ENCODE assay signal across 9 mouse cellular contexts in genomic region chr19:36111054-36111895, GRCm38 (mm10). TPM values are rescaled to one million over a fixed set of nuclear protein-coding genes. Genes with fewer than 3 reads are reported as not detected.
A peak's percentile ranks its signal among the peaks of the same experiment; 100 is the strongest.
DNase-seq lines count a peak whose midpoint lies in the region; ATAC-seq and TF ChIP-seq lines count a peak whose summit lies in the region.
"Had no signal": no experiment of that assay in that cellular context is flagged by ENCODE, and none has a peak within 500 bp of the region (broad histone marks: within the 10 kb centered on the region; RNA-seq: fewer than 3 reads in every experiment).

No protein-coding gene starts in this region.

- WGBS in kidney, embryonic 15.5 days = 29% methylated on average over 7 of the region's 7 CpGs

- H3K4me1 ChIP-seq in kidney, embryonic 15.5 days = peaks cover 7% of the 10 kb centered on the region; the same call in 1 of the 2 replicates
- H3K4me1 ChIP-seq in ES-E14 (ENCODE audit: control insufficient read depth in 2 of 2, insufficient read depth in 2 of 2, low read length in 2 of 2, poor library complexity in 1 of 2) = peaks cover 0 to 2% of the 10 kb centered on the region in 2 experiments; a peak in 1 of 4 replicates

- no peak for DNase-seq in kidney, postnatal 4 days
- peak; percentile 56 for DNase-seq in ES-E14 (ENCODE audit: low read depth, low spot score)
- DNase-seq in embryo, embryonic 9.5 days (ENCODE audit: extremely low spot score) = peak; percentile 84
- DNase-seq in hindlimb bud, embryonic 11.5 days (ENCODE audit: extremely low spot score, low read depth, low spot score) = peak; percentile 44
- peak; percentile 26 for DNase-seq in retina, adult 2 months (ENCODE audit: low read depth, low spot score)
- no peak for DNase-seq in spleen, postnatal 10 days (ENCODE audit: low spot score in 2 of 2)
- DNase-seq in left cerebral cortex, adult 8-10 months (ENCODE audit: low spot score in 2 of 2) = no peak

- H3K9ac ChIP-seq in kidney, embryonic 15.5 days = no peak overlapping the region
- H3K9ac ChIP-seq in ES-E14 (ENCODE audit: insufficient read depth, low read depth, low read length, poor library complexity, severe bottlenecking) = no peak overlapping the region

- no peak overlapping the region for H3K4me3 ChIP-seq in kidney, embryonic 15.5 days (replicated peaks)
- H3K4me3 ChIP-seq in ES-E14 (ENCODE audit: insufficient read depth in 1 of 2, low read depth in 1 of 2, low read length in 2 of 2, poor library complexity in 1 of 2, severe bottlenecking in 1 of 2) = no peak overlapping the region

- H3K36me3 ChIP-seq in kidney, embryonic 15.5 days = no peaks in the 10 kb centered on the region
- H3K36me3 ChIP-seq in ES-E14 (ENCODE audit: control insufficient read depth, insufficient read depth, low read length, poor library complexity, severe bottlenecking) = no peaks in the 10 kb centered on the region

- H3K9me3 ChIP-seq in kidney, embryonic 15.5 days (replicated peaks) = no peaks in the 10 kb centered on the region
- no peaks in the 10 kb centered on the region for H3K9me3 ChIP-seq in ES-E14 (ENCODE audit: control insufficient read depth, insufficient read depth, low read depth, low read length)

- H3K4me2 ChIP-seq in kidney, embryonic 15.5 days = peak overlapping the region; percentile 20; the same call in 1 of the 2 replicates

- in situ Hi-C loops in ES-E14 (cut with MboI; ENCODE audit: low sequenced_read_pairs in 2 of 2, unreplicated experiment in 2 of 2) = loop anchor here in 1 of 2 experiments (25.0 kb wide), 1 partner anchor 326 kb away; no protein-coding TSS in a partner anchor

- peak; percentile 82 for ATAC-seq in kidney, embryonic 15.5 days (replicated peaks; ENCODE audit: low FRiP score)

- no peak overlapping the region for H3K27ac ChIP-seq in kidney, embryonic 15.5 days
- no peak overlapping the region for H3K27ac ChIP-seq in ES-E14 (ENCODE audit: insufficient read depth, low read depth, low read length, poor library complexity, severe bottlenecking)
- H3K27ac ChIP-seq: macrophage had no signal

- H3K27me3 ChIP-seq in kidney, embryonic 15.5 days = peaks cover 14% of the 10 kb centered on the region; the same call in 1 of the 2 replicates

TF ChIP-seq in ES-E14, 5 proteins besides CTCF, POLR2A, EP300 and RAD21:
- peak; percentile 33; the same call in 1 of the 2 replicates for TF ChIP-seq ZC3H11A (IDR thresholded peaks at IDR 0.05; ENCODE audit: borderline replicate concordance, low read depth, low read length)
- no peak for TF ChIP-seq ZNF384 (IDR thresholded peaks at IDR 0.05; ENCODE audit: low read depth, low read length)

RNA-seq across cellular contexts. Expression of gene Ankrd1, which starts 8.6 kb away (rescaled TPM):
- 0.51 and 0.71 TPM in 2 replicates for polyA plus RNA-seq in kidney, embryonic 15.5 days (2015; fragmentation: Nextera tagmentation; extraction: Ambion mirVana)
- 5.9 and 6.4 TPM in 2 replicates for total RNA-seq in ES-E14 (2012; rRNA removed)
- under 1 TPM in 2 of 4 experiments, not detected in 2; 0.18 to 0.30 TPM for total RNA-seq in left cerebral cortex, adult 8-10 months (2022)
- polyA plus RNA-seq: macrophage had no signal

RNA-seq across cellular contexts. Expression of gene Rpp30, which starts 27.8 kb away (rescaled TPM):
- 75.5 and 86.4 TPM in 2 replicates for polyA plus RNA-seq in kidney, embryonic 15.5 days (2015; fragmentation: Nextera tagmentation; extraction: Ambion mirVana)
- 22.6 and 32.6 TPM in 2 replicates for total RNA-seq in ES-E14 (2012; rRNA removed)
- 10 to 100 TPM; 16.1 to 21.2 (median 18.3) TPM for total RNA-seq in left cerebral cortex, adult 8-10 months (2022)

RNA-seq across cellular contexts. Expression of gene Htr7, which starts 54.0 kb away (rescaled TPM):
- polyA plus RNA-seq in kidney, embryonic 15.5 days (2015; fragmentation: Nextera tagmentation; extraction: Ambion mirVana) = 0.09 and 0.13 TPM in 2 replicates
- total RNA-seq in ES-E14 (2012; rRNA removed) = 0.09 and 0.11 TPM in 2 replicates
- total RNA-seq in left cerebral cortex, adult 8-10 months (2022) = 10 to 100 TPM in 3 of 4 experiments, 1 to 10 TPM in 1; 9.6 to 14.7 (median 12.2) TPM

Comparison
In these comparisons a context has a peak if more than half of its experiments do, and no peak if none do; other contexts are left out.
1. DNase-seq: peak in ES-E14 (single experiment), embryo, embryonic 9.5 days (single experiment), hindlimb bud, embryonic 11.5 days (single experiment) and retina, adult 2 months (single experiment); none in kidney, postnatal 4 days (0 of 2), spleen, postnatal 10 days (0 of 2) and left cerebral cortex, adult 8-10 months (0 of 2).